Mouse (Mus musculus): ENCODE data around the gene Hrh1. TPM values are rescaled to one million over a fixed set of nuclear protein-coding genes. Genes with fewer than 3 reads are reported as not detected.

The Hrh1 gene
- total and polyA plus RNA-seq, 3 experiments = not detected

- TF ChIP-seq NELFE (IDR thresholded peaks at IDR 0.05; ENCODE audit: low read depth, low read length) (no peak), ZC3H11A (IDR thresholded peaks at IDR 0.05; ENCODE audit: low read depth, low read length) (no peak), UBTF (IDR thresholded peaks at IDR 0.05; ENCODE audit: low read depth, low read length) (no peak), CTCF (conservative IDR thresholded peaks at IDR 0.05 in 1 of 2, IDR thresholded peaks at IDR 0.05 in 1 of 2; ENCODE audit: low read depth in 2 of 2, low read length in 2 of 2) (no peak), ETS1 (conservative IDR thresholded peaks at IDR 0.05; ENCODE audit: low read depth, low read length) (no peak), EP300 (IDR thresholded peaks at IDR 0.05; ENCODE audit: low read length) (no peak), ZKSCAN1 (IDR thresholded peaks at IDR 0.05; ENCODE audit: borderline replicate concordance, low read depth, low read length) (no peak), USF1 (IDR thresholded peaks at IDR 0.05; ENCODE audit: low read depth, low read length) (no peak), TBP (conservative IDR thresholded peaks at IDR 0.05; ENCODE audit: low read depth, low read length) (no peak)
- no peak overlapping the region for H3K4me3 ChIP-seq (replicated peaks in 1 of 3; ENCODE audit: low read depth in 2 of 3, low read length in 2 of 3, poor library complexity in 1 of 3)
- dilution Hi-C loops (cut with MboI; ENCODE audit: extremely low pct_ligation_motif_present, extremely low pct_unique_long_range_greater_than_20kb, low sequenced_read_pairs) = no loop called here
- peaks cover 66% of the 10 kb centered on the region for H3K27me3 ChIP-seq (replicated peaks)
- H3K9ac ChIP-seq (ENCODE audit: insufficient read depth, low read depth) = no peak overlapping the region
- H3K79me2 ChIP-seq (replicated peaks; ENCODE audit: control insufficient read depth, extremely low read depth, insufficient read depth, poor library complexity, severe bottlenecking) = no peaks in the 10 kb centered on the region
- no peak overlapping the region for H3K27ac ChIP-seq (ENCODE audit: insufficient read depth, low read depth)
- H3K4me2 ChIP-seq (ENCODE audit: insufficient read depth, low read depth, poor library complexity, severe bottlenecking) = no peak overlapping the region
- peaks cover 12% of the 10 kb centered on the region for H3K9me3 ChIP-seq (replicated peaks; ENCODE audit: low read length)
- H3K4me1 ChIP-seq (ENCODE audit: control insufficient read depth in 1 of 2, insufficient read depth in 2 of 2) = no peaks in the 10 kb centered on the region
- DNase-seq (ENCODE audit: extremely low read depth) = no peak
- in situ Hi-C loops (cut with MboI; ENCODE audit: low pct_ligation_motif_present, low pct_unique_long_range_greater_than_20kb, low sequenced_read_pairs) = no loop called here
- H3K36me3 ChIP-seq (replicated peaks in 1 of 2; ENCODE audit: control insufficient read depth in 1 of 2, insufficient read depth in 1 of 2, low read length in 1 of 2) = no peaks in the 10 kb centered on the region
Observed at GRCm38 (mm10) chr6:114440788-114441453, 43.2 kb downstream of the Hrh1 start.

DNA sequence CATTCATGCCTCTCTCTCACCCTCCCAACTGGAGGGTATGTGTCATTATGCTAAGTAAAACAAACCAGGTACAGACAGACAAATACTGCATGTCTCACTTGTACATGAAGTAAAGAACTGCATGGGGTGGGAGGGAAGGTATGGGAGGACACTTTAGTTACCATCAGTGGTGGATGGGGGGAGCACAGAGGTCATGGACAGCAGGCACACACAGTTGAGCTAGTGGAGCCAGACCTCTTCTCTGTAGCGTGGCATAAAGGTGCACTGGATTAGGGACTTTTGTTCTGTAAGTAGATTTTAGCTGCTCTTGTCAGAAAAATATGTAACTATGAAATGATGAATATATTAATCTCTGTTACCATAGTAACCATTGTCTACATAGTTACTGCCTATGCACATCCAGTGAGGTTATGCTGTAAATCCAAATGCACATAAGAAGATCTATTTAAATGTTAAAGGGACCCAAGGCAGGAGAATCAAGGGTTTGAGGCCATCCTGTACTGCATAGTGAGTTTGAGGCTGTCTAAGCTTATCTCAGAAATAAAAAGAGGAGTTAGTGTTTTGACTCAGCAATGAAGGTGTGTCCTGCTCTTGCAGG lies 46.6 kb downstream of the Hrh1 start:
- DNase-seq (ENCODE audit: extremely low read depth) = no peak
- H3K4me1 ChIP-seq (ENCODE audit: control insufficient read depth in 1 of 2, insufficient read depth in 2 of 2) = no peaks in the 10 kb centered on the region
- H3K9ac ChIP-seq (ENCODE audit: insufficient read depth, low read depth) = no peak overlapping the region
- H3K79me2 ChIP-seq (replicated peaks; ENCODE audit: control insufficient read depth, extremely low read depth, insufficient read depth, poor library complexity, severe bottlenecking) = no peaks in the 10 kb centered on the region
- H3K4me3 ChIP-seq (replicated peaks in 1 of 3; ENCODE audit: low read depth in 2 of 3, low read length in 2 of 3, poor library complexity in 1 of 3) = no peak overlapping the region
- no peaks in the 10 kb centered on the region for H3K36me3 ChIP-seq (replicated peaks in 1 of 2; ENCODE audit: control insufficient read depth in 1 of 2, insufficient read depth in 1 of 2, low read length in 1 of 2)
- in situ Hi-C loops (cut with MboI; ENCODE audit: low pct_ligation_motif_present, low pct_unique_long_range_greater_than_20kb, low sequenced_read_pairs) (no loop called here), dilution Hi-C loops (cut with MboI; ENCODE audit: extremely low pct_ligation_motif_present, extremely low pct_unique_long_range_greater_than_20kb, low sequenced_read_pairs) (no loop called here)
- TF ChIP-seq CTCF (conservative IDR thresholded peaks at IDR 0.05 in 1 of 2, IDR thresholded peaks at IDR 0.05 in 1 of 2; ENCODE audit: low read depth in 2 of 2, low read length in 2 of 2) (no peak), JUND (conservative IDR thresholded peaks at IDR 0.05; ENCODE audit: low read depth, low read length) (no peak), HCFC1 (IDR thresholded peaks at IDR 0.05; ENCODE audit: low read depth, low read length) (no peak), ETS1 (conservative IDR thresholded peaks at IDR 0.05; ENCODE audit: low read depth, low read length) (no peak), USF2 (conservative IDR thresholded peaks at IDR 0.05; ENCODE audit: low read depth, low read length) (no peak), TCF12 (IDR thresholded peaks at IDR 0.05; ENCODE audit: low read depth, low read length) (no peak), UBTF (IDR thresholded peaks at IDR 0.05; ENCODE audit: low read depth, low read length) (no peak), KAT2A (IDR thresholded peaks at IDR 0.05; ENCODE audit: insufficient replicate concordance, low read length) (no peak), SIN3A (IDR thresholded peaks at IDR 0.05; ENCODE audit: low read length) (no peak), IRF4 (IDR thresholded peaks at IDR 0.05; ENCODE audit: low read depth, low read length) (no peak), BHLHE40 (IDR thresholded peaks at IDR 0.05; ENCODE audit: low read depth, low read length) (no peak), GABPA (IDR thresholded peaks at IDR 0.05; ENCODE audit: insufficient replicate concordance, low read depth, low read length) (no peak), ZNF384 (IDR thresholded peaks at IDR 0.05; ENCODE audit: low read depth, low read length) (no peak), ZKSCAN1 (IDR thresholded peaks at IDR 0.05; ENCODE audit: borderline replicate concordance, low read depth, low read length) (no peak)
- peaks cover 76% of the 10 kb centered on the region for H3K27me3 ChIP-seq (replicated peaks)
- H3K27ac ChIP-seq (ENCODE audit: insufficient read depth, low read depth) = no peak overlapping the region
- no peak overlapping the region for H3K4me2 ChIP-seq (ENCODE audit: insufficient read depth, low read depth, poor library complexity, severe bottlenecking)
- H3K9me3 ChIP-seq (replicated peaks; ENCODE audit: low read length) = peaks cover 11% of the 10 kb centered on the region
